Mouse (Mus musculus): Measurements from ENCODE around the gene Olfr477. TPM values are rescaled to one million over a fixed set of nuclear protein-coding genes. Genes with fewer than 3 reads are reported as not detected.
"Not testable (repeated sequence)": the region's sequence is repeated elsewhere in the genome, so short reads cannot be mapped to it uniquely, and the experiment has no call there.

Gene Olfr477
- not detected in 2 replicates for polyA plus RNA-seq (2015; fragmentation: Nextera tagmentation; extraction: Ambion mirVana)

- DNase-seq (ENCODE audit: low spot score) (no peak), ATAC-seq (no peak)
- Histone ChIP-seq H3K9me3 (ENCODE audit: low read length) (no peaks in the 10 kb centered on the region), H3K9ac (replicated peaks; ENCODE audit: low read depth) (no peak within 1 kb of the TSS), H3K4me3 (ENCODE audit: low read depth, low read length) (no peak within 1 kb of the TSS), H3K4me2 (replicated peaks; ENCODE audit: low read depth, low read length) (no peak within 1 kb of the TSS), H3K27ac (ENCODE audit: low read length) (no peak within 1 kb of the TSS), H3K36me3 (ENCODE audit: insufficient read depth, low read length) (no peaks in the 10 kb centered on the region), H3K4me1 (ENCODE audit: insufficient read depth, low read depth, low read length) (no peaks in the 10 kb centered on the region), H3K27me3 (replicated peaks; ENCODE audit: insufficient read depth, low read length) (no peaks in the 10 kb centered on the region)
- WGBS: 64% methylated on average over 2 of the region's 2 CpGs
- no peak for TF ChIP-seq EP300 (IDR thresholded peaks at IDR 0.05)
- TF ChIP-seq CTCF (IDR thresholded peaks at IDR 0.05): no peak
Observed at GRCm38 (mm10) chr7:107986393-107986792, at the start of gene Olfr477. Gene Olfr477 (plus strand): TSS chr7:107986693.

GRCm38 (mm10) chr7:107952539-107952938 lies 34.0 kb upstream of the Olfr477 start:
- not testable (repeated sequence) for ATAC-seq; H3K27me3 ChIP-seq (replicated peaks; ENCODE audit: insufficient read depth, low read length); H3K36me3 ChIP-seq (ENCODE audit: insufficient read depth, low read length); H3K4me1 ChIP-seq (ENCODE audit: insufficient read depth, low read depth, low read length); H3K9me3 ChIP-seq (ENCODE audit: low read length); DNase-seq (ENCODE audit: low spot score); H3K9ac ChIP-seq (replicated peaks; ENCODE audit: low read depth); H3K4me2 ChIP-seq (replicated peaks; ENCODE audit: low read depth, low read length); H3K4me3 ChIP-seq (ENCODE audit: low read depth, low read length); H3K27ac ChIP-seq (ENCODE audit: low read length)
- WGBS: 93% methylated on average over 12 of the region's 12 CpGs

- Histone ChIP-seq H3K4me1 (ENCODE audit: insufficient read depth, low read depth, low read length) (no peaks in the 10 kb centered on the region), H3K4me3 (ENCODE audit: low read depth, low read length) (no peak within 1 kb of the TSS), H3K36me3 (ENCODE audit: insufficient read depth, low read length) (no peaks in the 10 kb centered on the region), H3K9me3 (ENCODE audit: low read length) (no peaks in the 10 kb centered on the region), H3K27ac (ENCODE audit: low read length) (no peak within 1 kb of the TSS), H3K4me2 (replicated peaks; ENCODE audit: low read depth, low read length) (no peak within 1 kb of the TSS), H3K9ac (replicated peaks; ENCODE audit: low read depth) (no peak within 1 kb of the TSS), H3K27me3 (replicated peaks; ENCODE audit: insufficient read depth, low read length) (no peaks in the 10 kb centered on the region)
- no peak for DNase-seq (ENCODE audit: low spot score)
- no peak for TF ChIP-seq EP300 (IDR thresholded peaks at IDR 0.05)
- no peak for TF ChIP-seq CTCF (IDR thresholded peaks at IDR 0.05)
- no peak for ATAC-seq
- 70% methylated on average over 1 of the region's 1 CpGs for WGBS
Observed at GRCm38 (mm10) chr7:107954343-107954742, 32.1 kb upstream of the Olfr477 start, which contains the start of gene Olfr474. Gene Olfr474 (plus strand): TSS chr7:107954643.

DNA sequence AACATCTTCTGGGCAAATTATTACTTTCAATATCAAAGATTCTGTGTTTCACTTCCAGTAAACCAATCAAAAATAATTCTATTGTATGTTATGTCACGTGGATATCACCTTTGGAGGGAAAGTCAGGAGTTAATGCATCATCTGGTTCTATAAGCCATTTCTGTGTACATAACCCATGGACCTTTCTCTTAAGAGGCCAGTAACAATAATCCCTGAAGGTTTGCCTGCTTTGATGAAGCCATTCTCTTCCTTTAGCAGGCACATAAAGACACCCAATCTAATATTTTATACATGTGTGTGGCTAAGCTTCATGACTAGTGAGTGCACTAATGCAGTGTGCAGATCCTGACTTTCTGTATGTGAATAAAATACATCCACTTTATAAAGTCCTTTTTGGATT lies 22.0 kb upstream of the Olfr477 start, which contains the start of gene Olfr476:
Gene Olfr476, plus strand, starts transcription at position 301 of the 400 bp plus-strand sequence.
- ATAC-seq: no peak
- Histone ChIP-seq H3K36me3 (ENCODE audit: insufficient read depth, low read length) (no peaks in the 10 kb centered on the region), H3K9ac (replicated peaks; ENCODE audit: low read depth) (no peak within 1 kb of the TSS), H3K4me3 (ENCODE audit: low read depth, low read length) (no peak within 1 kb of the TSS), H3K27ac (ENCODE audit: low read length) (no peak within 1 kb of the TSS), H3K4me2 (replicated peaks; ENCODE audit: low read depth, low read length) (no peak within 1 kb of the TSS), H3K27me3 (replicated peaks; ENCODE audit: insufficient read depth, low read length) (no peaks in the 10 kb centered on the region), H3K9me3 (ENCODE audit: low read length) (no peaks in the 10 kb centered on the region), H3K4me1 (ENCODE audit: insufficient read depth, low read depth, low read length) (no peaks in the 10 kb centered on the region)
- WGBS: 31% methylated on average over 1 of the region's 1 CpGs
- no peak for DNase-seq (ENCODE audit: low spot score)
- TF ChIP-seq CTCF (IDR thresholded peaks at IDR 0.05) (no peak), EP300 (IDR thresholded peaks at IDR 0.05) (no peak)

- DNase-seq (ENCODE audit: low spot score); H3K9me3 ChIP-seq (ENCODE audit: low read length); ATAC-seq; H3K27me3 ChIP-seq (replicated peaks; ENCODE audit: insufficient read depth, low read length); H3K4me1 ChIP-seq (ENCODE audit: insufficient read depth, low read depth, low read length); H3K9ac ChIP-seq (replicated peaks; ENCODE audit: low read depth); H3K36me3 ChIP-seq (ENCODE audit: insufficient read depth, low read length); H3K27ac ChIP-seq (ENCODE audit: low read length); H3K4me3 ChIP-seq (ENCODE audit: low read depth, low read length); H3K4me2 ChIP-seq (replicated peaks; ENCODE audit: low read depth, low read length): not testable (repeated sequence)
Observed at GRCm38 (mm10) chr7:108014256-108014655, 27.8 kb downstream of the Olfr477 start.

DNA sequence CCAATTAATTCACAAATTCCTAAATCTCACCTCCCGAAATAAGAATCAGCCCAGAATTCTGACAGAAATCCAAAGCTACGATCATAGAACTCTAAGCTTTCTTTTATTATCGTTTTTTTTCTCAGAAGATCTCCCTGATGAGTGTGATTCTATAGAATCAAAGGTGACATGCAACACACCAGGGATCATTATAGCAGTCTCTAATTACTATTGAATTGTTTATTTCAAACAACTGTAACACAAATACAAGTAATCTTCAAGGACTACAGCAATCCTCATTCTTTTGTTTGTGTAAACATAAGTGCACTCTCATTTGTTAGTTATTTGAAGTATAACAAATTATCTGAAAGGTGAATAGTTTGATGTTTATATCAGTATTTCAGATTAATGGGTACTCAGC lies 47.4 kb downstream of the Olfr477 start, which contains the start of gene Olfr478:
Gene Olfr478, minus strand, starts transcription at position 101 of the 400 bp plus-strand sequence.
- ATAC-seq (no peak), DNase-seq (ENCODE audit: low spot score) (no peak)
- no peak within 1 kb of the TSS for H3K4me3 ChIP-seq (ENCODE audit: low read depth, low read length)
- H3K4me1 ChIP-seq (ENCODE audit: insufficient read depth, low read depth, low read length): no peaks in the 10 kb centered on the region
- H3K27ac ChIP-seq (ENCODE audit: low read length): no peak within 1 kb of the TSS
- no peaks in the 10 kb centered on the region for H3K9me3 ChIP-seq (ENCODE audit: low read length)
- H3K4me2 ChIP-seq (replicated peaks; ENCODE audit: low read depth, low read length): no peak within 1 kb of the TSS
- H3K36me3 ChIP-seq (ENCODE audit: insufficient read depth, low read length): no peaks in the 10 kb centered on the region
- H3K27me3 ChIP-seq (replicated peaks; ENCODE audit: insufficient read depth, low read length): no peaks in the 10 kb centered on the region
- H3K9ac ChIP-seq (replicated peaks; ENCODE audit: low read depth): no peak within 1 kb of the TSS
- no peak for TF ChIP-seq EP300 (IDR thresholded peaks at IDR 0.05)
- TF ChIP-seq CTCF (IDR thresholded peaks at IDR 0.05): no peak
- 59% methylated on average over 3 of the region's 3 CpGs for WGBS

Other genes starting within 250 kb of the Olfr477 start
- gene Cyb5r2, start 228.7 kb upstream of the Olfr477 start, polyA plus RNA-seq (2015; fragmentation: Nextera tagmentation; extraction: Ambion mirVana): 0.07 and 0.12 TPM in 2 replicates
- not detected in 2 replicates for gene Ovch2, start 185.5 kb upstream of the Olfr477 start, polyA plus RNA-seq (2015; fragmentation: Nextera tagmentation; extraction: Ambion mirVana)
- gene Olfr467, start 174.4 kb upstream of the Olfr477 start, polyA plus RNA-seq (2015; fragmentation: Nextera tagmentation; extraction: Ambion mirVana): not detected in 2 replicates
- gene Olfr469, start 161.2 kb upstream of the Olfr477 start, polyA plus RNA-seq (2015; fragmentation: Nextera tagmentation; extraction: Ambion mirVana): not detected in 2 replicates
- not detected in 2 replicates for gene Olfr470, start 139.2 kb upstream of the Olfr477 start, polyA plus RNA-seq (2015; fragmentation: Nextera tagmentation; extraction: Ambion mirVana)
- gene Olfr472, start 88.8 kb upstream of the Olfr477 start, polyA plus RNA-seq (2015; fragmentation: Nextera tagmentation; extraction: Ambion mirVana): not detected in 2 replicates
- gene Olfr473, start 56.2 kb upstream of the Olfr477 start, polyA plus RNA-seq (2015; fragmentation: Nextera tagmentation; extraction: Ambion mirVana): not detected in 2 replicates
- not detected in 2 replicates for gene Olfr474, start 32.0 kb upstream of the Olfr477 start, polyA plus RNA-seq (2015; fragmentation: Nextera tagmentation; extraction: Ambion mirVana)
- not detected in 2 replicates for gene Olfr476, start 21.9 kb upstream of the Olfr477 start, polyA plus RNA-seq (2015; fragmentation: Nextera tagmentation; extraction: Ambion mirVana)
- gene Olfr478, start 47.3 kb downstream of the Olfr477 start, polyA plus RNA-seq (2015; fragmentation: Nextera tagmentation; extraction: Ambion mirVana): not detected in 2 replicates
- not detected in 2 replicates for gene Olfr479, start 64.0 kb downstream of the Olfr477 start, polyA plus RNA-seq (2015; fragmentation: Nextera tagmentation; extraction: Ambion mirVana)
- gene Olfr480, start 80.7 kb downstream of the Olfr477 start, polyA plus RNA-seq (2015; fragmentation: Nextera tagmentation; extraction: Ambion mirVana): not detected in 2 replicates
- not detected in 2 replicates for gene Olfr481, start 93.2 kb downstream of the Olfr477 start, polyA plus RNA-seq (2015; fragmentation: Nextera tagmentation; extraction: Ambion mirVana)
- 0.08 and 0.16 TPM in 2 replicates for gene Olfr482, start 110.9 kb downstream of the Olfr477 start, polyA plus RNA-seq (2015; fragmentation: Nextera tagmentation; extraction: Ambion mirVana)
- not detected in 2 replicates for gene Olfr483, start 114.2 kb downstream of the Olfr477 start, polyA plus RNA-seq (2015; fragmentation: Nextera tagmentation; extraction: Ambion mirVana)
- gene Olfr484, start 140.8 kb downstream of the Olfr477 start, polyA plus RNA-seq (2015; fragmentation: Nextera tagmentation; extraction: Ambion mirVana): not detected in 2 replicates
- not detected in 2 replicates for gene Olfr485, start 173.2 kb downstream of the Olfr477 start, polyA plus RNA-seq (2015; fragmentation: Nextera tagmentation; extraction: Ambion mirVana)
- gene Olfr486, start 186.0 kb downstream of the Olfr477 start, polyA plus RNA-seq (2015; fragmentation: Nextera tagmentation; extraction: Ambion mirVana): not detected in 2 replicates
- gene Olfr487, start 227.9 kb downstream of the Olfr477 start, polyA plus RNA-seq (2015; fragmentation: Nextera tagmentation; extraction: Ambion mirVana): not detected in 2 replicates